Mouse (Mus musculus) retina, adult 2 months (tissue): ENCODE results near the gene Cdc25a.
A peak's percentile ranks its signal among the peaks of the same experiment; 100 is the strongest.

Experiments
- DNase-seq: peaks from one replicate; pipeline ENCODE4 v3.0.0-alpha.2; 2012; ENCODE audit warnings: low read depth, low spot score

The Cdc25a gene

DNA sequence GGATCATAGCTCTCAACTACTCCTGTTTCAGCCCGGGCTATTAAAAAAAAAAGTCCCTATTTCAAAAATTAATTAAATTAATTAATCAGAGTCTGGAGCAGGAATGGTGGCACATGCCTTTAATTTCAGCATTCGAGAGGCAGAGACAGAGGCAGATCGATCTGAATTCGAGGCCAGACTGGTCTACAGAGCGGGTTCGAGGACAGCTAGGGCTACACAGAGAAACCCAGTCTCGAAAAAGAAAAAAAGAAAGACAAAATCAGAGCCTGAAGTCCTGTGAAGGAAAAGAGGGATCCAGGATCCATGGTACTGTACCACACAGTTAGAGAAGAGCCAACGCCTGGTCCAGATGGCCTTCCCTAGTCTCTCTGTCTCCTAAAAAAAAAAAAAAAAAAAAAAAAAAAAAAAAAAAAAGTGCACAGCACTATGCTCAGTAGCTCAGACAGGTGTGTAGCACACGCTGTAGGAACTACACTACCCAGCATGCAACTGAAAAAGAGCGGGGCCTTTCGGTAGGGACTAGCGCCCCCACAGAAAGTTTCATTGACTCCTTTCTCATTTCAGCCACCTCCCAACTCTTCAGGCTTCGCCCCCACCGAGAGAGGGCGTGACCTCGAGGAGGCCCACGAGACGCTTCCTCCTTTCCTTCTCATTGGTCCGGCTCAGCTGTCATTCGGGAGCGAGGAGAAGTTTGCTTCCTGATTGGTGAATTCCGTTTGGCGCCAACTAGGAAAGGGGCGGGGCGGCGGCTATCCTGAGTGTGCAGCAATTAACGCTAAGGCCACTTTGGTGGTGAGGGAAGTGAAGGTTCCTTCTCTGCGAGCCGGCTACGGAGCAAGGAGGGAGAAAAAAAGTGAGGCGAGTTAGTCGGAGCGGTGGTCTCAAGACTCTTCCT, at the start of gene Cdc25a:
TSS of gene Cdc25a (plus strand) at position 783 of the 895 bp plus-strand sequence.
- DNase-seq = peak; percentile 82

DNA sequence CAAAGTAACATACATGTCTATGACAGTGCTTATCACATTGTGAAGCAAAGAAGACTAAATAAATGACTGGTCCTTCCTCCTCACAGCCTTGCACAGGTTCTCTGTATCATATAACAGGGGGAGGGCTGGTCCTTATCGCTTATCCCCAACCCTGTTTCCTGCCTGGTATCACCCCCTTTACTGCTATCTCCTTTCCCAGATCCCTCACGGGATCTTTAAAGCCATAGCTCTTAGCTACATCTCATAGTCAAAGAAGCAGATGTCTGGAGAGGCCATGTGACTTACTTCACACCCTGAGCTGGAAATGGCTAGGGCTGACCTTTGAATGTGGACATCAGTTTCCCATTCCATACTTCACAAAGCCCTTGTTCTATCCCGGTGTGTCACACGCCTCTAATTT, 49.6 kb upstream of the Cdc25a start:
- DNase-seq = no peak

DNA sequence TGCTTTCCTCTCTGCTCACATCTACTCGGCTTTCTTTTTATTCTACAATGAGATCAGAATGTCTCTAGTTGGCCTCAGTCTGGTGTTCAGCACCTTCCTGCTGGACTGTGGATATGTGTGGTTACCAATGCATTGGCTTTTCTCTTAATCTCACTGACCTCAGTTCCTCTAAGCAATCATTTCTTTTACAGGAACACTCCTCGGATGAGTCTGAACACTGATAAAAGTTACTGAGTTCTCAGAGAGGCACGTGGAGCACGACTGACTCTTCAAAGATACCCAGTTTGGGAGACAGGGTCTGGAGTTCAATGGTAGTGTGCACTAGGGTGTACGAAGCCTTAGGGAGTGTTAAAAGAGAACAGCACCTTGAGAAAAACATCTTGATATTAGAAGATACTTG, 49.2 kb upstream of the Cdc25a start:
- DNase-seq = no peak

DNA sequence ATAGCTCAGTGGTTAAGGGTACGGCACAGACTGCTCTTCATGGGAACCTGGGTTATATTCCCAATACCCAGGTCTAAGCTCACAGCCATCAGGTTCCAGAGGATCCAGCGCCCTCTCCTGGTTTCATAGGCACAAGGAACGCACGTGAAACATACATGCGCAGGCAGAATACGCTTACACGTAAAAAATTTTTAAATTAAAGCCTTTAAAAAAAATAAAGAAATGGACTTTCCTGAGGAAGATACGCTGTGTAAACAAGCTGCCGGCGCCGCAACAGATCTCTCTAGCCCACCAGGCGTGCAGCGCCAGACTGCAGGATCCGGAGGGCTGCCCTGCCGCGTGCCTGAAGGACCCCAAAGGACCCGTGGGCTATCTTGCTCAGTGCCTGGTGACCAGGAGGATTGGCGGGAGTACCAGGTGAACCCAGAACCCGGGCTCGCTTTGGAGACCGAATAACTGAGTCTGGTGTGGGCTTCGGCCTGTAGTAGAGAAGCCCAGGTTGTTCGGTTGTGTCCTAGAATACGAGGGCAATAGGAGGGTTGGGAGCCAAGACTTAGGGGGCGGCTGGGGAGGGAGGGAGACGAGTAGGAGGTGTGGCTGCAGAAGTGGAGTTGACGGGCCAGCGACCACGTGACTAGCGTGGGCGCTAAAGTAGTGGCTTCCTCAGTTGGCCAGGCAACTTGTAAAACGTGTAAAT, 42.8 kb upstream of the Cdc25a start, which contains the start of gene Nme6:
TSS of gene Nme6 (plus strand) at position 359 of the 697 bp plus-strand sequence.
- peak; percentile 77 for DNase-seq

DNA sequence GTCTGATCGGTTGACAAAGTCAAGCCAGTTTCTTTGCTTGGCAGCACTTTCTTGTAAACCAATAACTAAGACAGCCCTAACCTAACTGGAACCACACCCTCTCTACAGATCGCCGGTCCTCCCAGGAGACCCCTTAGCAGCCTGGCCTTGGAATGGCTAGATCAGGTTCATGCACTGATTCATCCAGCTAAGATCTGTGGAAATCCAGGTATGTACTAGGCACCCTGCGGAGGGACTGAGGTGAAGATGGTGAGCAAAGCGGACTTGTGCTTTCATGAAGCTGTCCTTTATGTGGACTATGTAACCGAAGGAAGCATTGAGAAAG, 42.3 kb upstream of the Cdc25a start:
- DNase-seq = no peak

DNA sequence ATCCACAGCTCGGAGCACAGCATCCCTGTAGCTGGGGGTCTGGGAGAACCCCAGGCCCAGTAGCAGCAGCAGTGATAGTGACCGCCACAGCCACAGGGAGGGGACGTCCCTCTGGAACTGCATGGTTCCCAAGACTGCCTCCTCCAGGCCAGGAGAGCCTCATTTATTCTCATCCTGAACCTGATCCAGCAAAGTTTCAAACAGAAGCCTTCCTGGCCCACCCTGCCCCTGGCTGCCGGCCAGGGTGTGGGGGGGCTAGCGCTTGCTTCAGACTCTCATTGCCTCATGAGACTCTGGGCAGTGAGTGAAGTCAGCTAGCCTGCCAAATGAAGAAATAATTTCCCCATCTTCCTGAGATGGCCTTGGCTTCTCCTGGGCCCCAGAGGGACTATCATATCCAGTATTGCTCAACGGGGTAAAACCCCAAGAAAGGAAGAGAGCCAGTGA, 26.0 kb upstream of the Cdc25a start, which contains the start of gene Camp:
TSS of gene Camp (minus strand) at position 306 of the 447 bp plus-strand sequence.
- no peak for DNase-seq

DNA sequence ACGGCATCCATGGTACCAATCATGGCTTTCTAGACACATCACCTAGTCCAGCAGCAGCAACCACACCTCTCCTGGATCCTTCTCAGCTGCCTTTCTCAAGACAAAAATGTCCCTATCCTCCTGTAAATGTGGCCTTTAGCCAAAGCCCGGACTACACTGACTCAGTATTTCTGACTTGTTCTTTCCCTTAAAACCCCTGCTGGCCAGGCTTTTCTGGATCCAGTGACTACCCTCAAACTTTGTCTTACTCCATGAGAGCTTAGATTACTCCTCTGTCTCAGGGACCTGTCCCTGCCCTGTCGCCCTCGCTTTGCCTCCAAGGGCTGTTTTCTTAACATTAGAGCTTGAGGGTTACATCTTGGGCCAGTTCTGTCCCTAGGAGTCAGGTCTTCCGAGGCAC, 25.3 kb upstream of the Cdc25a start:
- DNase-seq = no peak

DNA sequence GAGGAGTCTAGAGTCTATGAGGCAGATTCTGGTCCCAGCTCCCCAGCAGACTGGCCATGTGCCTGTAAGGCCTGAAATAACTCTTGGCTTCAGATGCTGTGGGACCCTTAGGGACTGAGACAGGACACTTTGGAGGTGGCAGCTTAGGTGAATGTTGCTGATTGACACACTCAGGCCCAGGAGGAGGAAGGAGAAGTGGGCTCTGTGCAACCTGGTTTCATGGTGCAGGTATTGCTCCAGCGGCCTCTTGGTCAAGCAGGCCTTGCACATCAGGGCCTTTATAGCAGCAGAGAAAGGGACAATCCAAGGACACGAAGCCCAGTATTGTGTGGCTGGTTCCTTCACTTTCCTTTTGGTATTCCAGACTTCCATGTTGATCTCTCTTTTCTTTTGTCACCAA, 21.0 kb upstream of the Cdc25a start:
- no peak for DNase-seq

DNA sequence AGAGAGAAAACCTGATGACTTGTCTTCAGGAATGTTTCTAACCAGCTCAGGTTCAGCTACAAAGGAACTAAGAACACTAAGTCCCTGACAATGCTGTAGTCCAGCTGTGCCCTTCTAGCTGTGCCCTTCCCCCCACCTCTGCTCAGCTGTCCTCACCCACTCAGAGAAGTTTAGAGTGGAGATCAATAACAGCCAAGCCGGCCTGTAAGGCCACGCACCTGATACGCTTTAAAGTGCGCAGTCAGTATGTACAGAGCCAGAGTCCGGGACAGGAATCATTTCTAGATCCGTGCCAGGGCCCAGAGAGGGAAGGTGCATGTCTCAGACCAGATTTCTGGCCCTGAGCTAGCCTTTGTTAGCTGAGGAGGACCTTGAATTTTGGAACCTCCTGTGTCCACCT, 19.4 kb upstream of the Cdc25a start:
- no peak for DNase-seq

DNA sequence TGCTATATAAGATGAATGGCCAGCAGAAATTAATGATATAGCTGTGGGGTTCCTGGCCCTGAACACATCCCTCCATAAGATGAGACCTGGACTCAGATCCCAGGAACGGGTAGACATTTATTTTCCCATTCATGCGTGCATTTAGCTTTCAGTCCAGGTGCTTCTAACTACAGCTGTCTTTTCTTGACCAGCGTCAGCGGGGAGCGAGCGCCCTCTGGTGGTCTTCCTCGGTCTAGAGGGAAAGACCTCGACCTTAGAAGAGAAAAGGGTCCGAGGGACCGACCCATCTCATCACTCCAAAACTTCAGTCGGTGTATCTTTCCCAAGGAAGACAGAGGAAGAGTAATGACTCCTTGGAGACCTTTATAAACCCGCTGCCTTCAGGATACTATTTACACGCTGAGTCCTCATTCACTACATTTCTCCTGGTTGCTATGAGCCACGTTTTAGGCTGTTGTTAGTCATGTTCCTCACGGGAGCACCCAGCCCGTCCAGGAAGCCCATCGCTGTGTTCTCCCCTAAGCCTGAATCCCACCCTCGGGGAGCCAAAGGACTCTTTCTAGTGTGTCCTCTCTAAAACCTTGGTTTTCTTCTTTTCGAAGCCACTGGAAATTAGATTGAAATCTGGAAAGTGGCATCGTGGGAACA, 12.9 kb upstream of the Cdc25a start:
- DNase-seq = peak; percentile 32

DNA sequence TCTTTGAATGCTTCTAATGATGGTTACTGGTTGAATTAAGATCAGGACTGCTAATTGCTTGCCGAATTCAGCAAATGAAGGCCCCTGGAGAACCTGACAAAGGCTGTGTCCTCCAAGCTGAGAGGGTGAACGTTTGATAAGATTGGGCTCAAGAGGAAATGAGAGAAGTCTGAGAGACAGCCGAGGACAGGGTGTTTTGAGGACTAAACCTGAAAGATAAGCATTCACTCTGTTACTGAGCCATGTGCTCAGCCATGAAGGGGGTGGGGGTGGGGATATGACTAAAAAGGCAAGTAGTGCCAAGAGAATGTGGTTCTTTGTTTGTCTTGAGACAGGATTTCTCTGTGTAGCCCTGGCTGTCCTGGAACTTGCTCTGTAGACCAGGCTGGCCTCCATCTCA, 12.3 kb upstream of the Cdc25a start:
- no peak for DNase-seq

DNA sequence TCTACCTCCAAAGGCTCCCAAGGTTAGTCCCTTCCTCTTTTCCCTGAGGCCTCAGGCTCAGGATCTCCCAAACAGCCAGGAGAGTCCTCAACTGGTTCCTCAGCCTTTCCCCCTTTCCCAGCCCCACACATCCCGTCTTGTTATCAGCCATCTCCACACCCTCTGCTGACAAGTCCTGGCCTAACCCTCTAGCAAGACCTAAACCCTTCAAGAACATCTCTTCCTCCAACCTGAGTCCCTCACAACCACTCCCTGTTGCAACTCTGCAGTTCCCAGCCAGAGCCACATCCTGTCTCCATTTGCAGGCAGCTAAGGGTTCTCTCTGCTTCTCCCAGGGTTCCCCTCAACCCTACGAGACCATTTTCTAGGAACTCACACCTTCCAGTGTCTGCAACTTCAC, 9.2 kb upstream of the Cdc25a start:
- no peak for DNase-seq

DNA sequence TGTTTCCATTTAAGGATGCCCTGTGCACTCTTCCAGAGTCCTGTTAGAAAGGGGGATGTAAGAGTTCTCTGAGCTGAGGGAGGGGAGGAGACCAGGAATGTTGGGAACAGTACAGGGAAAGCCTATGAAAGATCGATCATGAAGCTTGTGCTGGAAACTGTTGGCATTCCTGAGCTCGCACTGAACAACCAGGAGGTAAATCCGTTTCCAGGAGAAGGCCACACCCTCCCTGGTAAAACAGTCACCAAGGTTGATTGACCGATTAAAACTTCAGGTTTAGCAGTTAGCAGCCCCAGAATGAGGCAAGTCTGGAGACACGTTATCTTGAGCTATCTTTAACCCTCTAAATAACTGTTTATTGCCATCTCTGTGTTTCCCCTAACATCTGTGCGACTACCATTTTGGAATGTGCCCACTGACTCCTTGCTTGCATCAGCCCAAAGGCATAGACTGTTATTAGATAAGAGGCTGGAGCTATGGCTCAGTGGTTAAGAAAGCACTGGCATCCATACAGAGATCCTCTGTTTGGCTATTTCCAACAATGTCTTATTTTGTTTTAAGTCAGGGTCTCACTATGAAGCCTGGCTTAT, 4.3 kb upstream of the Cdc25a start:
- no peak for DNase-seq

DNA sequence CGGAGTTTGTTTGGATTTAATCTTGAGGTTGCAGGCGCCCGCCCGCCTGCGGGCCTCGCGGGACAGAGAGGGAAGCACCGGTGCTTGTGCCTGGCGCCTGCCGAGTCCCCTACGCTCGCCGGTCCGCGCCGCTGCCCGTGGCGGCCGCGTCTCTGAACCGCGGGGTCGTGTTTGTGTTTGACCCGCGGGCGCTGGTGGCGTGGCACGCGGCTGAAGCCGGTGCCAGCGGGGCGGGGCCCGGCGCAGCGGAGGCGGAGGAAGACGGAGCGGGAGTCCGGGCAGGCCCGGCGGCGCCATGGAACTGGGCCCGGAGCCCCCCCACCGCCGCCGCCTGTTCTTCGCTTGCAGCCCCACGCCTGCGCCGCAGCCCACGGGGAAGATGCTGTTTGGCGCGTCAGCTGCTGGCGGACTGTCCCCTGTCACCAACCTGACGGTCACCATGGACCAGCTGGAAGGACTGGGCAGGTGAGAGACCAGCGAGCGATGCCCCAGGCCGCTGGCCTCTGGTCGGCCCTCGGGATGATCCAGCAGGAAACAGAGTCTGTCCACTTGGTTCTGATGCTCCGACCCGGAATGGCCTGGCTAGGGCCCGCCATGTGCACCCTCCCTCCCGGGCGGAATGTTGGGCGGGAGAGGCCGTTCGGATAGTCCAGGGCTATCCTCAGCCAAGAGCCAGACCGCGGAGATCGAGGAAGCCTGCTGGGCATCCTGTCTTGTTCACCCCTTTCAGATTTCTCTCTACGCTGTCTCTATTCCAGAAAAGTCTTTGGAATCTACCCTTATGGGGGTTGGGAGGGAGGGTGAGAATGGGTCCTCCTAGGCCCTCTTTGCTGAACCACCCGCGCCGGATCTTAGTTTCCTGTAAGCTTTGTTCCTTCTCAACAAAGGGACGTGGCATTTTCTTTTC, 569 bp downstream of the Cdc25a start:
- DNase-seq = no peak

DNA sequence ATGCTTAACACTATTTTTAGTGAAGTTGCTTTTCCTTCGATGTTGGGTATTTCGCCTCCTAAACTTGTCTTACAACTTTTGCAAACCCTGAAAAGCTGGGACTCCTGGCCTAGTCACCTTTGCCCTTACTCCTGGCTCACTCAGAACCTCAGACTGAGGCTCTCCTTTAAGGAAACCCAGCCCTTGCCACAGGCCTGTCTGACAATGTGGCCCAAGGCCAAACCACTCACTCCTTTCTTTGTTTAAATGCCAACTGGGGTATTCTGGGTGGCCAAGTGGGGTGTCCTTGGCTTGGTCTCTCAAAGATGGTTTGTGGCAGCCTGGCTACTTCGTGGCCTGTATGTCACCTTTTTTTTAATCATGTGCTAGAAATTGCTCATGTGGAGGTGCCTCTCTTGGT, 1.4 kb downstream of the Cdc25a start:
- no peak for DNase-seq

DNA sequence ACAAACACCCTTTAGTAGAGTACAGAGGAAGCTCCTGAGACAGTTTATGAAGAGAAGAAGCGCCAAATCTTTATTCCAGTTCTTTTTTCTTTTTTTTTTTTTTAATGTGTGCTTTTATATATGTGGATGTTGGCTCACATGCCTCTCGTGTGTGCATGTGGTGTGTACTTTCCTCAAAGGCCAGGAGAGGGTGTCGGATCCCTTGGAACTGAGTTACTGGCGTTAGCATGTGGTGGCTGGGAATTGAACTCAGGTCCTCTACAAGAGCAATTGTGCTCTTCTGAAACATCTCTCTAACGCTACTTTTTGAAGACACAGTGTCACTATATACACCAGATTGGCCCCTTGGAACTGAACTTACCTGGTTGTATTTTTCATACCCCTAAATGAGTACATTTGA, 2.3 kb downstream of the Cdc25a start:
- DNase-seq = no peak

DNA sequence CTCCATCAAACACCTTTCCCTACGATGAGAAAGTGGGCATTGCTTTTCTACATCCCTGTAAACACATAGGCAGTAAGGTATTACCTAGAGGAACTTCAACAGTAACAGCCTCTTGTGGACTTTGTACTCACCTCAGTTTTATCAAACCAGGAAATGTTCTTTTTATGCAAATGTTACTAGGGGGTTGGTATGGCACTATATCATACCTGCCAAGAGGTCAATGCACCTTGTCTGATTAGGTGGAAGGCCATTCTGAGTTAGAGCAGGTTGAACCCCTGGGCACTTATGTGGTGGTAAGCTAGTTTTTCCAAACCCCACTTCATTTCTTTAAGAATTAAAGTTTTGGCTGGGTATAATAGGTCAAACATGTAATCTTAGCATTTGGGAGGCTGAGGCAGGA, 3.9 kb downstream of the Cdc25a start:
- no peak for DNase-seq

DNA sequence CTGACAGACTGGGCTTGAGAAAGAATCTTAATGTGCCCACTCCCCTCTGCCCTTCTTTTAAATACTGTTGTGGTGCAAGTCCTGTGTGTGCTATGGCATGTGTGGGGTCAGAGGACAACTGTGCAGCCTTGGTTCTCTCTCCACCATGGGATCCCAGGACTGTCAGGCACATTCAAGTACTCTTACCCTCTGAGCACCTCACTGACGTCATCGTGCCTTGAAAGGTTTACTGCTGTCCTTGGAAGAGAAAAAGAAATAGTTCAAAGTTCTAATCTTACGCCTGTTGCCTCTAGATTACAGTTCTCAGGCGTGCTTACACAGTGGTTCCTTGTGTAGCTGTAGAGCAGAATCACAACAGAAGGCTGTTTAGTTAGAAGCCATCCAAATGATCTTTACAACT, 10.9 kb downstream of the Cdc25a start:
- DNase-seq = no peak

DNA sequence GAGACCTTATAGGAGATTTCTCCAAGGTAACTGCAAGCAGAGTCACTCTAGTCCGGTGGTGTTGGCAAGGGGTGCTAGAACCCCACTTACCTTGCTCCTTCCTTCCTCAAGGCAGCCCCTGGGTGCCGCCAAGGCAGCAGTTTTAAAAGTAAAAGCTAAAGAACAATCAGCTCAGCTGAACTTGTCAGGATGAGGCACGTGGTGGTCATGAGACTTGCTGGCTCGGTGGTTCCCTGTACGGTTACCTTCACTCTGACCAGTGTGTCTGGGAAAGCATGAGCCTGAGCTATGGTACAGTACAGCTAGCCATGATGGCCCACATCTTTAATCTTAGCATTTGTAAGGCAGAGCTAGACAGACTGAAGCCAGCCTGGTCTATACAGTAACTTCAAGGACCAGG, 11.9 kb downstream of the Cdc25a start:
- DNase-seq = no peak

DNA sequence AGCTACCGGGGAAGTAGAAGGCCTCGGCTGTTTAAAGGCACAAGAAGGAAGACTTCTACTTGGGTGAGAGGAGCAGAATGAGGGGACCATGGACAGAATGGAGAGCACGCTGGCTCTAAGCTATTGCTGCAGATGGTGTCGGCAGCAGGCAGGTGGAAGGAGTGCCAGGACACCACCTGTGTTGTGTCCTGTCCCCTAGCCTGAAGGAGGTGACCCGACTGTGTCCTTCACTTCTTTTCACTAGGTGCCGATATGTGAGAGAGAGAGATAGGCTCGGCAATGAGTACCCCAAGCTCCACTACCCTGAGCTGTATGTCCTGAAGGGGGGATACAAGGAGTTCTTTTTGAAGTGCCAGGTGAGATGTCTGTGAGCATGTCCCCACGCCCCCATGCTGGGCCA, 16.1 kb downstream of the Cdc25a start:
- DNase-seq = no peak

DNA sequence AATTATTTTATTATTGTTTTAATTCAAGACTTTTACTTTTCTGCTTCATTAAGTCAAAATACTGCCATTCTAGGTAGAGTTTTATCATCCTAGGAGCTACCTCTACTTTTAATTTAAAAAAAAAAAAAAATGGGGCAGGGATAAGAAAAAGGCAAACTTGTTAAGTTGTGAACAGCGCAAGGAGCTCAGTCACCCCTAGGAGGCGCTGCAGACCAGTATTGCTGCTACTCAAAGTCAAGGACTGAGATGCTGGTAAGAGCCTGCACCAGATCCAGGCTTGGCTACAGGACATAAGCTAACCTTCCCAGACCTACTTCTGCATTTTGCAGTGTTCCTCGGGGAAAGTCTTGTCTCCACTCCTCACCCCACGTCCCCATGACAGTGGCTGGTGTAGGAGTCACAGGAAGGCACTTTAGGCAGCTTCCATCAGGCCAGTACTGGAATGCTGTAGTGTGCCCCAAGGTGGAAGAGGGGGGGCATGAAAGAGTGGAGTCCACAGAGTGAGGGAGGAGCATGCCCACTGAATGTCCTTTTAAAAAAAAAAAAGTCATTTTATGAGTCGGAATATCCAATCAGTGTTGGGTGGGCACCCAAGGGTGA, 17.4 kb downstream of the Cdc25a start:
- peak; percentile 40 for DNase-seq
